Mouse (Mus musculus) R1 (cell line): ENCODE measurements around the gene Rplp2.
"Not testable (repeated sequence)": the region's sequence is repeated elsewhere in the genome, so short reads cannot be mapped to it uniquely, and the experiment has no call there.

ENCODE experiments used
- DNase-seq: peaks from one replicate; pipeline ENCODE4 v3.0.0-alpha.2; 2018; ENCODE audit warnings: low read depth, low spot score

Gene Rplp2

DNA sequence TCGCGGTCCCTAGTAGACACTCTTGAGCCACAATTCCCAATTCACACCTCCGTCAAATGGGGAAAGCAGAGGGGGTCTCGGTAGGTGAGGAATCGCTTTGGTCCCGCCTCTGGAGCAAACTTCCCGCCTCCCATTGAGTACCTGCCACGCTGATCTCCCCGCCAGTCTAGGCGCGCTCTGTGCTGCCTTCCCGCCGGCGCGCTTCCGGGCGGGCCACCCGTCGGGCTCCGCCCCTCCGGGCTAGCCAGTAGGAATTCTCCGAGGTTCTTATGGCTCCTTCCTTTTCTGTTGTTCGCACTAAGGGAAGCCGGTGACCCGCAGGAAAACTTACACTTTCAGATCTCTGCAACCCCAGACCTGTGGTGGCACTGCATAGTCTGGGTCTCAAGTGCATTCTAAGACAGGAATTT lies 3.3 kb upstream of the Rplp2 start, which contains the start of gene Pidd1:
TSS of gene Pidd1 (minus strand) at position 198 of the 410 bp plus-strand sequence.
- DNase-seq: peak; percentile 90

DNA sequence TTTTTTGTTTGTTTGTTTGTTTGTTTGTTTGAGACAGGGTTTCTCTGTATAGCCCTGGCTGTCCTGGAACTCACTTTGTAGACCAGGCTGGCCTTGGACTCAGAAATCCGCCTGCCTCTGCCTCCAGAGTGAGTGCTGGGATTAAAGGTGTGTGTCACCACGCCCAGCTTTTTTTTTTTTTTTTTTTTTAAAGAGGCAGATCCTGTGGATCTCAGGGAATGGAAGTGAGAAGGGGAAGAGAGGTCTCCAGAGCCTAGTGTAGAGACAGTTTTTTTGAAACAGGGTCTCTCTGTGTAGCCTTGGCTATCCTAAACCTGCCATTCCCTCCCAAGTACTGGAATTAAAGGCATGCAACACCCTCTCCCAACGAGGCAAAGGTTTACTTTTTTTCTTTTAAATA lies 796 bp upstream of the Rplp2 start:
- DNase-seq: not testable (repeated sequence)

GRCm38 (mm10) chr7:141451928-141452327 lies 4.8 kb downstream of the Rplp2 start:
- peak; percentile 60 for DNase-seq

DNA sequence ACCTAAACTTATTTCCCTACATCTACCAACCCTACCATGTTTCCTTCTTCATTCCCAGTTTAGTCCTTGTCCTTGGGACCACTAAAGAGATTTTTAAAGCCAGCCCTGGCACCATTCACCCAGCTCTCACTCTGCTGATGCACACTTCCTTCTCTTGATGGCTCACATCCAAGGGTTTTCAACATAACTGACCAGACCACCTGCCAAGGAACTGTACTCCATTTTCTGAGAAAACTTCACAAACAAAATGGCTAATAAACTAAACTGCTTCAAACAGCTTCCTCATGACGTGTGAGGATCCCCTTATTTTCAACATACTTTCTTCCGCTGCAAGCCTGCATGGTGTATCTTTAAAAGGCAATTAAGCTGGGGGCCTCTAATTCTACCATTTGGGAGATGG lies 6.5 kb downstream of the Rplp2 start:
- no peak for DNase-seq

- peak; percentile 96 for DNase-seq
These were observed 7.9 kb downstream of the Rplp2 start, which contains the start of gene Pnpla2 for GRCm38 (mm10) chr7:141454967-141455551. Gene Pnpla2, plus strand, starts transcription at chr7:141455198.

DNA sequence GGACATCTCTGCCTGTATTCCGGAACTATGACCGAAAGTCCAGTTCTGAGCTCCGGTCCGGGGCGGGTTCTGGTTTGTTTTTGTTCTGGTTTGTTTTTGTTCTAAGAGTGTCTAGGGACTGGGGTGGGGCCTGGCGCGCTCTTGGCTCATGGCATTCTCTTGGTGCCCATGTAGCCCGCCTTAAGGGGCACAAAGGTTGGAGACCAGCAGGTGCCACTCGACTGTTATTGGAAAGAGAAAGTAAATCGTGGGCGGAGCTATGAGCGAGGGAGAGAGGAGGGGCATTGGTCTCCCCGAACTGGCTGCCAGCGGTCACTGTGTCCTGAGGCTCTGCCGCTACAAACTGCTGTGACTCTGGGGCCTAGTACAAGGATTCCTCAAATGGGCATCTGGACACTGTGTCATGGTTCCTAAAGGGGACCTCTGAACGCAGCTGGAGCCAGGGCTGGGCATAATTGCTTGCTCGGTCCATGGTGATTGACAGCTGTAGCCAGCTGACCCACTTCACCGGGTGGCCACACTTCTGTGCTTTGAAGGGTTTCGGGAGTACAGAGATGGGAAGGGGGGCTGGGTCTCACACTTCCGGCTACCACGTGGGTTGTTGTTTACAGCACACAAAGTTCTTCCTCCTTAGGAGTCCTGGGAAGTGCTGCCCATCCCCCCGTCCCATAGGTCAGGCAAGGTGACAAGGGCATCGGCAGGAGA lies 8.6 kb downstream of the Rplp2 start:
- peak; percentile 71 for DNase-seq

DNA sequence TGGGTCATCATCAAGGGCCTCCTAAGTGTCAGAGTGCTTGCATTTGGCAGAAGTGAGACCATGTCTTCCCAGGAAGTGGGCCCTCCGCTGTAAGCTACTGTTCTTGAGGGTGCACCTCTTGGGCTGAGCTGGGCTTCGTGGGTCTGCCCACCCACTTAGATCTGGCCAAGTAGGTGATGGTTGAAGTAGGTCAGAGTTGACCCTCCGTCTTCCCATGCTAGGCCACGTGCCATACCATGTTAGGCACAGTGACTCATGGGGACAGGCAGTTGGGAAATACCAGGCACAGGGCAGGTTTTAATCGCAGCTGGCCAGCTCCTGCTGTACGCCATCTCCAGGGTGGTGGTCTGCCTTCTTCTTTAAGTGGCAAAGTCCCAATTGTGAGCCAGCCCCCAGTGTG lies 9.6 kb downstream of the Rplp2 start:
- DNase-seq: no peak

- no peak for DNase-seq
These were observed 10.1 kb downstream of the Rplp2 start for GRCm38 (mm10) chr7:141457236-141457635.

DNA sequence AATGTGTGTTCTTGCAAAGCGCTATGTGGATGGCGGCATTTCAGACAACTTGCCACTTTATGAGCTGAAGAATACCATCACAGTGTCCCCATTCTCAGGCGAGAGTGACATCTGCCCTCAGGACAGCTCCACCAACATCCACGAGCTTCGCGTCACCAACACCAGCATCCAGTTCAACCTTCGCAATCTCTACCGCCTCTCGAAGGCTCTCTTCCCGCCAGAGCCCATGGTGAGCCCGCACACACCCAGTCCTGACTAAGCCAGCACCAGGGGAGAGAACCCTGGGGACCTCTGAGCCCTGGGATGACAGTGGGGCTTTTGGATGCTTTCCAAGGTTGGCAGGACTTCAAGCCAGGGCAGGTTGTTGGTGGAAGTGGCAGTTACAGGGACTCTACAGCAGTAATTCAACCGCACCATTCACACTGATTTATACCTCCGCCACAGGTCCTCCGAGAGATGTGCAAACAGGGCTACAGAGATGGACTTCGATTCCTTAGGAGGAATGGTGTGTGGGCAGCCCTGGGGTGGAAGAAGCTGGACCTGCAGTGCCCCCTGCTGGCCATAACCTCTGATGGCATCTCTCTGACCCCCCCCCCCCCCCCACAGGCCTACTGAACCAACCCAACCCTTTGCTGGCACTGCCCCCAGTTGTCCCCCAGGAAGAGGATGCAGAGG lies 11.0 kb downstream of the Rplp2 start:
- DNase-seq: no peak

GRCm38 (mm10) chr7:141458661-141459060 lies 11.5 kb downstream of the Rplp2 start:
- no peak for DNase-seq

- peak; percentile 78 for DNase-seq
These were observed 12.1 kb downstream of the Rplp2 start for GRCm38 (mm10) chr7:141459301-141459711.

GRCm38 (mm10) chr7:141460001-141460390 lies 12.8 kb downstream of the Rplp2 start:
- no peak for DNase-seq

DNA sequence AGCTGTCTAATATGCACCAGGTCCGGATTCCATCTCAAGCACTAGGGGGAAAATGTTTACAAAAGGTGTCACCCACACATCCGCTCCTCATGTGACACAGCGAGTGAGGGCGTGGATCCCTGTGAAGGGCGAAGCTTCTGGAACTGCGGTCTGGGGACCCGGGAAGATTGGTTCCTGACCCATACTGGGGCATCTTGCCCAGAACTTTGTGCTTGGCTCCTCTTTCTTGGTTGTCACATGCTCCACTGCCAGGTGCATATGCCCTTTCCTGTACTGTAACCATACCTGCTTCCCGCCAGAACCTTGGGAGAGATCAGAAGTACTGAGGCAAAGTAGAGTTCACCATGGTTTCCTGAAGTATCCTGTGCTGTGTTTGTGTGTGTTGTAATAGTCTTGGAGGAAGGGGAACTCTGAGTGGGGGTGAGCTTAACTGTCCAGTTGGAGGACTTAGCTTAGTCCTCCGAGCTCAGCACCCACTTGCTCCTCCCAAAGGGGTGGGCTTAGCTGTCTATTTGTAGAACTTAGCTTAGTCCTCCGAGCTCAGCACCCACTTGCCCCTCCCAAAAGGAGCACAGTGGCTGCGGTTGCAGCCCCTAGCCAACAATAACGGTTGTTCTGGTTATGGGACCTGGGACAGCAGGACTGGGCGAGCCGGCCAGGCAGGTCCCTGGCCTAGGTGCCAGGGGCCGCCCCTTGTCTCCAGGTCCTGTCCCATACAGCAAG lies 13.4 kb downstream of the Rplp2 start, which contains the start of gene Cracr2b:
TSS of gene Cracr2b (plus strand) at position 704 of the 723 bp plus-strand sequence.
- no peak for DNase-seq

DNA sequence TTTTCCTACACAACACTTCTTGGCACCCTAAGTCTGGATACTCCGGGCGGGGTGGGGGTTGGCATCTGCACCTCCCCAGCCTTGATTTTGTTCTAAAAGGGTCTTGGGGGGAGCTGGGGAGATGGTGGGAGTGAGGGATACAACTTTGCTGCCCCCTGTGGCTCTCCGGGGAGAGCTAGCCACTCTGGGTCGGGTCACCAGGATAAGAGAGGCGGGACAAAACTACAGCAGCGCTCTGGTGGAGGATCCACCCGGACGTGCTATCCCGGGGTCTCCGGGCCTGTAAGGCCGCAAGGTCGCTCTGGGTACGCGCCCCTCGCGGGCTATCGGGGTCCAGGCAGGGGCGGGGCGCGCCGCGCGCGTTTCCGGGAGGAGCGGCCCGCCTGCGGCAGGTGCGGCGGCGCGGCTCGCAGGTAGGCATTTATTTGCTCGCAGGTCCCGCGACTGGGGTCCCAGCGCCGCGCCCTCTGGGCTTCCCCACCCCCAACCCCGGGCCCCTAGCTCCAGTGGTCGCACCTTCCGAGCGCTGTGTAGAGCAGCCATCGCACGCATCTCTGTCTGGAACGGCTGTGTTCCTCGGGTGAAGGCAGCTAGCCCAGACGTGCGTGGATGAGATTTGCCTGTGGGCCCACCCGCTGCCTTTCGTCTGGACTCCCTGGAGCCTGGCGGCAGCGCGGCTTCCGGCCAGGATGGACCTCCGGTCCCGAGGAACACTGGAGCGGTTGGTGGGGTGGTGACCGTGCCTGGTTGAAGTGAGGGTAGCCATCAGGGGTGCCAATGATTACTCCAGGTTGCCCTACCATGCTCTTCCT lies 14.6 kb downstream of the Rplp2 start:
- DNase-seq: no peak

DNA sequence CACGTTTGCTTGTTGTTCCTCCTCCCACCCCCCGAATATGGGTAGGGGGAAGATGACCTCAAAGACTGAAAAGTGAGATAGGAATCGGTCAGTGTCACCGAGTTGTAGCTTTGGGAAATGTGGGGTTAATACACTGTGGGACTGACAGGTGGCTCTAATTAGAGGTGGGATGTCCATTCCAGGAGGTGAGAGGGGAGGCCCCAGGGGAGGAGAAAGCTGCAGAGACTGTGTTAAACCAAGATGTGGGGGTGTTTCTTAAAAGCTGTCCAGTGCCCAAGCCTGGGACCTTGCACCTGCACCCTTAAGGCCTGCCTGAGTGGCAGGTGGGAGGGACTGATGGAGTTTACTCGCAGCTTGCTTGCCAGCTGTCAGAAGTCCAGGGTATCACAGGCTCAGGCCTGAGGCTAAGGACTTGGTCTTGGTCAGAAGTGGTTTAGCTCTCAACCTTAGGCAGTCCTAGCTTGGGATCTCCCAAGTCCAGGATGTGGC lies 15.2 kb downstream of the Rplp2 start:
- no peak for DNase-seq

DNA sequence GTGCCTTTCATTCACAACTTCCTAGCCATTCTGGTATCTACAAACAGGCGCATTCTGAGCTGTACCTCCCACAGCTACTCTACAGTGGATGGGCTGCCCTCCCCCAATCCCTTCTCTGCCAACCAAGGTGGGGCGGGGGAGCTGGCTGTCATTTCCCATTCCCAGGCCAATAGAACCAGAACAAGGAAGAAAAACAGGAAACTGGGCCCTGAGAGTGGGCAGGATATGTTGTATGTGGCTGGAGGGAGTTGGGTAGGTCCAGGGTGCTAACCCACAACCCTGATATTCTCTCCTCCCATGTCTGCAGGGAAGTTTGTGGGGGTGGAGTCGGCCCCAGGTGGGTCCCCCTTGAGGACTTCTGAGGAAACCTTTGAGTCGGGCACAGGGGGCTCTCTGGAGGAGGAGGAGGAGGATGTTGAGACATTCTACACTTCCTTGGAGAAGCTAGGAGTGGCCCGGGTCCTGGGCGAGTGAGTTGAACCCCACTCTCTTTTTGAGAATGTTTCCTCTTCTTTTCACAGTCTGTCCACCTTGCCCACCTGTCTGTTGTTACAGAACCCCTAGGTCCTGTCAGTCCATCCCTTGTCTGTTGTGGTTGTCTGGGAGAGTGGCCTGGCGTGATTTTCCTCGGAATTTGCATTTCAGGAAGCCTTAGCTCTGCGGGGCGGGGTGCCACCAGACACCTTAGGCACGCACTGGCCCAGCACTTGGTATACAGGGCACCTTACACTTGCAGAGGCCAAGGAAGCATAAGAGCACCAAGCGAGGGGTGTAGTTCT lies 16.8 kb downstream of the Rplp2 start:
- no peak for DNase-seq

DNA sequence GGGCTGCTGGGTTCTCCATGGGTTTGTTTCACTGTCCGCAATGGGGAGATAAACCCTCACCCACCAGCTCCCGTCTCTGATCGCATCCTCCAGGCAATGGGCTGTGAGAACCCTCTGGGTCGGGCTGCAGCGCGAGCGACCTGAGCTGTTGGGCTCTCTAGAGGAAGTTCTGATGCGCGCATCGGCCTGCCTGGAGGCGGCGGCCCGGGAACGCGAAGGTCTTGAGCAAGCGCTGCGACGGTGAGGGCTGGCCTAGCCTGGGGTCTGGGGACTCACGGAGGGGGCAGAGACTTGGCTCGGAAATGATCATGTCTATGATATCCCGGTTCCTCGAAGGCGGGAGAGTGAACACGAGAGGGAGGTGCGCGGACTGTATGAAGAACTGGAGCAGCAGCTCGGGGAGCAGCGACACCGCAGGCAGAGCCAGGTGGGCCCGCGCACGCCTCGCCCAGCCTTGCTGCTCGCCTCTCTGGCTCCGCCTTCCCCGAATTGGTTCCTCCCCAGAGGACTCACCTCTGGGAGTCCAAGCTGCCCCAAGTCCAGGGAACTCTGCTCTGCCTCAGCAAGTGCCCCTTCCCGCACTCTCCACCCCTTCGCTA lies 17.5 kb downstream of the Rplp2 start:
- DNase-seq: no peak

DNA sequence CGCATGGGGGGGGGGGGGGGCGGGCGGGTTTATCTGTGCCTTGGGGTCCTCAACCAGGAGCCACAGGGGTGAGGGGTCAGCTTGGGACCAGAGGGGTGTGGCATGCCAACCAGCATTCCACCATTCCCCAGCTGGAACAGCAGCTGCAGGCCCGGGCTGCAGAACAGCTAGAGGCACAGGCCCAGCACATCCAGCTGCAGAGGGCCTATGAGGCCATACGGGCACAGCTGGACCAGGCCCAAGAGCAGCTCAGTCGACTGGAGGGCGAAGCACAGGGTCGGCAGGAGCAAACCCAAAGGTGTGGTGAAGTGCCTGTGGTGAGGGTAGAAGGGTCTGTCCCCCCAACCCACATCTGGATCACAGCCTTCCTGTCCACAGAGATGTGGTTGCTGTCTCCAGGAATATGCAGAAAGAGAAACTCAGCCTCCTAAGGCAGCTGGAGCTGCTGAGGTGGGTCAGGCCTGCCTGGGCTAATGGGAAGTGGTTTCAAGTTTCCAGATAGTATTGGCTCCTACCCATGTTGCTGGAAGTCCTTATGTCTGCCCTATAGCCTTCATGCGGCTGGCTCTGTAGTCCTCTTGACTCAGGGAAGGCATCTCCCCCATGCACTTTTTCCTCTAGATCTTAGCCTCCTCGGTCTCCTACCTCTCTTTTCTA lies 18.3 kb downstream of the Rplp2 start:
- DNase-seq: no peak

DNA sequence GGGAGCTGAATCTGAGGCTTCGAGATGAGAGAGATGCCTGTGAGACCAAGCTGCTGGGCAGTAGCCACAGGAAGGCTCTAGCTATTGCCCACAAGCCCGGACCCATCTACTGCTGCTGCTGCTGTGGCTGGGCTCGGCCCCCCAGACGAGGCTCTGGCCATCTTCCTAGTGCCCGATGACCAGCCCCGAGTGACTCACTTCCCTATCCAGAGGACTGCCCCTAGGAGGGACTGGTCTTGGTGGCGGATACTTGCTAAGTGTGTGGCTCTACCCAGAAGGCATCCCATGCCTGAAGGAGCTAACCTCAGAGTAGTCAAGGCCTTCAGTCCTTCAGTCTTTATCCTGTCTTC lies 18.9 kb downstream of the Rplp2 start:
- no peak for DNase-seq
